Comparison of ENCODE assay signal across 21 mouse cellular contexts in the genomic region with DNA sequence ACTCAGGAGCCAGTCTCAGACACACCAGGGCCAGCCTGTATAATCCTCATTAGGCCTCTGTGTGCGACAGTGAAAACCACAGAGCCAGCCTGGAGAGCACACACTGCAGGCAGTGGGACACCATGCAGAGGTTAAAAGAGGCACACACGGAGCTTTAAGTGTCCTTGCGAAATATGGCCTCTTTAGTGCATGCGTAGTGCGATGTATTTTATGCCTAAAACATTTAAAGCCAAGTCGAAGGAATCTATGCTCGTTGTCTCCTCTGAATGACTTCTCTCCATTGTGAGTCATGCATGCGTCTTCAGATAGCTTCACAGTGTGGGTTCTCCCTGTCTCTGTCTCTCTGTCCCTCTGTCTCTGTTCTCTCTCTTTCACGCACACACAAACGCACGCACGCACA.
DNase-seq lines count a peak whose midpoint lies in the region; ATAC-seq and TF ChIP-seq lines count a peak whose summit lies in the region.
"Had no signal": no experiment of that assay in that cellular context is flagged by ENCODE, and none has a peak within 500 bp of the region (broad histone marks: within the 10 kb centered on the region; RNA-seq: fewer than 3 reads in every experiment).

No protein-coding gene starts in this region.

- DNase-seq in heart, postnatal 36 days: no peak
- no peak for DNase-seq in stomach, postnatal 0 days (ENCODE audit: low spot score)
- DNase-seq in thymus, postnatal 4 days: no peak
- DNase-seq in adrenal gland, postnatal 36 days: no peak
- DNase-seq: gastrocnemius, postnatal 10 days; kidney, adult 9 months; kidney, postnatal 36 days; layer of hippocampus, adult 9-11 months; liver; retina, postnatal 1 day; right cerebral cortex, postnatal 4 days; thymus, adult 18-20 months had no signal

- ATAC-seq in heart, embryonic 14.5 days (ENCODE audit: insufficient number of reproducible peaks, insufficient read depth, low FRiP score, low read depth): no peak
- no peak for ATAC-seq in stomach, embryonic 15.5 days (ENCODE audit: insufficient read depth, low FRiP score, low read depth)
- ATAC-seq in stomach, postnatal 0 days (ENCODE audit: low FRiP score, low TSS enrichment): no peak
- ATAC-seq: inflammation-experienced regulatory T-cells, adult 6 months; midbrain, embryonic 13.5 days had no signal

- peaks cover 52 to 79% of the 10 kb centered on the region in 2 experiments for H3K4me1 ChIP-seq in heart, embryonic 14.5 days (ENCODE audit: control insufficient read depth in 2 of 2, insufficient read depth in 2 of 2, low read length in 2 of 2)
- peaks cover 47% of the 10 kb centered on the region for H3K4me1 ChIP-seq in stomach, embryonic 15.5 days
- H3K4me1 ChIP-seq in stomach, postnatal 0 days (replicated peaks; ENCODE audit: control insufficient read depth, insufficient read depth): no peaks in the 10 kb centered on the region
- H3K4me1 ChIP-seq in embryonic fibroblast, embryonic 13.5 days (ENCODE audit: control insufficient read depth, insufficient read depth, low read length): peaks cover 31% of the 10 kb centered on the region

- H3K4me3 ChIP-seq in heart, embryonic 14.5 days (ENCODE audit: control insufficient read depth in 1 of 2, insufficient read depth in 1 of 2, low read depth in 1 of 2, low read length in 2 of 2): no peak overlapping the region
- H3K4me3 ChIP-seq in stomach, embryonic 15.5 days (replicated peaks): no peak overlapping the region
- no peak overlapping the region for H3K4me3 ChIP-seq in stomach, postnatal 0 days (ENCODE audit: low read depth, low read length)
- no peak overlapping the region for H3K4me3 ChIP-seq in embryonic fibroblast, embryonic 13.5 days (ENCODE audit: insufficient read depth, low read length)
- H3K4me3 ChIP-seq: forebrain, embryonic 10.5 days; hindbrain, embryonic 10.5 days; midbrain, embryonic 13.5 days had no signal

- no peaks in the 10 kb centered on the region for H3K9me3 ChIP-seq in heart, embryonic 14.5 days (ENCODE audit: control insufficient read depth, low read length)
- H3K9me3 ChIP-seq in stomach, embryonic 15.5 days: no peaks in the 10 kb centered on the region
- no peaks in the 10 kb centered on the region for H3K9me3 ChIP-seq in stomach, postnatal 0 days (ENCODE audit: control insufficient read depth, low read length)
- H3K9me3 ChIP-seq: forebrain, embryonic 10.5 days; hindbrain, embryonic 10.5 days; midbrain, embryonic 13.5 days had no signal

- peak overlapping the region; percentile 46 to 66 for H3K27ac ChIP-seq in heart, embryonic 14.5 days (replicated peaks in 1 of 2; ENCODE audit: control insufficient read depth in 1 of 2, insufficient read depth in 1 of 2, low read depth in 2 of 2, low read length in 2 of 2)
- H3K27ac ChIP-seq in stomach, embryonic 15.5 days: peak overlapping the region; percentile 35
- H3K27ac ChIP-seq in stomach, postnatal 0 days (replicated peaks): no peak overlapping the region
- peak overlapping the region; percentile 3; the same call in 1 of the 2 replicates for H3K27ac ChIP-seq in embryonic fibroblast, embryonic 13.5 days (ENCODE audit: insufficient read depth, low read length)
- H3K27ac ChIP-seq: hindbrain, embryonic 10.5 days; macrophage; midbrain, embryonic 13.5 days had no signal

- TF ChIP-seq POLR2A in embryonic fibroblast, embryonic 13.5 days (IDR thresholded peaks at IDR 0.05; ENCODE audit: low read depth, low read length): no peak

- intact Hi-C loops in heart, postnatal 36 days (cut with DNase I): no loop called here

- WGBS in heart, embryonic 14.5 days: 54% methylated on average over 12 of the region's 12 CpGs
- 83% methylated on average over 12 of the region's 12 CpGs for WGBS in stomach, embryonic 15.5 days
- 75% methylated on average over 12 of the region's 12 CpGs for WGBS in stomach, postnatal 0 days

- H3K4me2 ChIP-seq in heart, embryonic 14.5 days (ENCODE audit: low read length): no peak overlapping the region
- H3K4me2 ChIP-seq in stomach, embryonic 15.5 days: no peak overlapping the region
- no peak overlapping the region for H3K4me2 ChIP-seq in stomach, postnatal 0 days (replicated peaks; ENCODE audit: low read depth)
- H3K4me2 ChIP-seq: lung, embryonic 14.5 days; midbrain, embryonic 13.5 days had no signal

- no peaks in the 10 kb centered on the region for H3K27me3 ChIP-seq in heart, embryonic 14.5 days (ENCODE audit: control insufficient read depth, insufficient read depth, low read length)
- H3K27me3 ChIP-seq in stomach, embryonic 15.5 days (replicated peaks): no peaks in the 10 kb centered on the region
- H3K27me3 ChIP-seq in stomach, postnatal 0 days (ENCODE audit: control insufficient read depth, insufficient read depth, low read length): no peaks in the 10 kb centered on the region

- H3K36me3 ChIP-seq in heart, embryonic 14.5 days (ENCODE audit: control insufficient read depth, insufficient read depth, low read length): no peaks in the 10 kb centered on the region
- no peaks in the 10 kb centered on the region for H3K36me3 ChIP-seq in stomach, embryonic 15.5 days
- H3K36me3 ChIP-seq in stomach, postnatal 0 days (ENCODE audit: control insufficient read depth, insufficient read depth, low read length): no peaks in the 10 kb centered on the region
- H3K36me3 ChIP-seq: forebrain, embryonic 10.5 days; hindbrain, embryonic 10.5 days; midbrain, embryonic 13.5 days had no signal

- no peak for TF ChIP-seq CTCF in stomach, postnatal 0 days (IDR thresholded peaks at IDR 0.05; ENCODE audit: low read depth)
- TF ChIP-seq CTCF in embryonic fibroblast, embryonic 13.5 days (IDR thresholded peaks at IDR 0.05; ENCODE audit: borderline replicate concordance, insufficient read depth, low read length): no peak

- TF ChIP-seq EP300 in stomach, postnatal 0 days (optimal IDR thresholded peaks at IDR 0.05): no peak

- H3K9ac ChIP-seq in heart, embryonic 14.5 days (ENCODE audit: low read length): no peak overlapping the region; the same call in 1 of the 2 replicates
- no peak overlapping the region for H3K9ac ChIP-seq in stomach, embryonic 15.5 days
- no peak overlapping the region for H3K9ac ChIP-seq in stomach, postnatal 0 days (ENCODE audit: low read length)
- H3K9ac ChIP-seq: lung, embryonic 14.5 days; midbrain, embryonic 13.5 days had no signal
